Mouse (Mus musculus) heart, adult 8-10 months (tissue): Measurements from ENCODE around the gene Rps6ka5. TPM values are rescaled to one million over a fixed set of nuclear protein-coding genes. Genes with fewer than 3 reads are reported as not detected.

Source experiments
- DNase-seq: peaks from one replicate; pipeline ENCODE4 v3.0.0; 2022; ENCODE audit warnings: low spot score
- total RNA-seq, 4 experiments: library from RNA; stranded (reverse); gene quantifications; 2 replicates each; pipeline ENCODE4 v1.2.4; 2022

Rps6ka5 gene
- total RNA-seq, 4 experiments from 2014 or later: 9.9 to 14.3 (median 12.0) TPM

- no peak for DNase-seq
Measured at GRCm38 (mm10) chr12:100655972-100656371, 70.8 kb downstream of the Rps6ka5 start.

GRCm38 (mm10) chr12:100641936-100642335 is 84.8 kb downstream of the Rps6ka5 start:
- no peak for DNase-seq

- DNase-seq: no peak
Measured at GRCm38 (mm10) chr12:100640726-100641125, 86.1 kb downstream of the Rps6ka5 start.

GRCm38 (mm10) chr12:100639680-100640079 is 87.1 kb downstream of the Rps6ka5 start:
- DNase-seq: no peak

- DNase-seq: no peak
Measured at GRCm38 (mm10) chr12:100637886-100638285, 88.9 kb downstream of the Rps6ka5 start.

- no peak for DNase-seq
Measured at GRCm38 (mm10) chr12:100636733-100637132, 90.0 kb downstream of the Rps6ka5 start.

- no peak for DNase-seq
Measured at GRCm38 (mm10) chr12:100636299-100636633, 90.5 kb downstream of the Rps6ka5 start.

GRCm38 (mm10) chr12:100635601-100636298 is 91.0 kb downstream of the Rps6ka5 start:
- DNase-seq: no peak

- no peak for DNase-seq
Measured at GRCm38 (mm10) chr12:100633231-100633630, 93.6 kb downstream of the Rps6ka5 start.

- DNase-seq: no peak
Measured at GRCm38 (mm10) chr12:100631286-100631685, 95.5 kb downstream of the Rps6ka5 start.

- DNase-seq: no peak
Measured at GRCm38 (mm10) chr12:100629126-100629920, 97.5 kb downstream of the Rps6ka5 start.

GRCm38 (mm10) chr12:100626991-100627677 is 99.6 kb downstream of the Rps6ka5 start:
- no peak for DNase-seq

GRCm38 (mm10) chr12:100626273-100626990 is 100.4 kb downstream of the Rps6ka5 start:
- DNase-seq: peak; percentile 59

GRCm38 (mm10) chr12:100624854-100625447 is 101.8 kb downstream of the Rps6ka5 start:
- DNase-seq: no peak

- DNase-seq: no peak
Measured at GRCm38 (mm10) chr12:100615251-100615650, 111.5 kb downstream of the Rps6ka5 start.

- DNase-seq: no peak
Measured at GRCm38 (mm10) chr12:100613878-100614277, 112.9 kb downstream of the Rps6ka5 start.

GRCm38 (mm10) chr12:100613192-100613700 is 113.5 kb downstream of the Rps6ka5 start:
- DNase-seq: no peak

- DNase-seq: no peak
Measured at GRCm38 (mm10) chr12:100609766-100610165, 117.0 kb downstream of the Rps6ka5 start.

- no peak for DNase-seq
Measured at GRCm38 (mm10) chr12:100609064-100609463, 117.7 kb downstream of the Rps6ka5 start.

- DNase-seq: no peak
Measured at GRCm38 (mm10) chr12:100606733-100607132, 120.0 kb downstream of the Rps6ka5 start.

GRCm38 (mm10) chr12:100605596-100605995 is 121.2 kb downstream of the Rps6ka5 start:
- no peak for DNase-seq
